Mouse (Mus musculus): ENCODE measurements around the gene Ccdc92.

Gene Ccdc92

GRCm38 (mm10) chr5:124862013-124862866, at the start of gene Ccdc92, which contains the start of gene Zfp664:
Ccdc92 (minus strand) TSS chr5:124862424.
Zfp664 (plus strand) TSS chr5:124862691.
- DNase-seq (ENCODE audit: low spot score): peak; percentile 99

- peak; percentile 69 for DNase-seq (ENCODE audit: low spot score)
Measured at GRCm38 (mm10) chr5:124908860-124909259, 46.6 kb upstream of the Ccdc92 start.

- no peak for DNase-seq (ENCODE audit: low spot score)
Measured at GRCm38 (mm10) chr5:124906890-124907289, 44.7 kb upstream of the Ccdc92 start.

- no peak for DNase-seq (ENCODE audit: low spot score)
Measured at GRCm38 (mm10) chr5:124903852-124904251, 41.6 kb upstream of the Ccdc92 start.

GRCm38 (mm10) chr5:124902195-124902594, 40.0 kb upstream of the Ccdc92 start:
- DNase-seq (ENCODE audit: low spot score): no peak

- no peak for DNase-seq (ENCODE audit: low spot score)
Measured at GRCm38 (mm10) chr5:124901675-124902074, 39.5 kb upstream of the Ccdc92 start.

GRCm38 (mm10) chr5:124900738-124901490, 38.7 kb upstream of the Ccdc92 start:
- no peak for DNase-seq (ENCODE audit: low spot score)

GRCm38 (mm10) chr5:124899945-124900631, 37.9 kb upstream of the Ccdc92 start:
- DNase-seq (ENCODE audit: low spot score): peak; percentile 77

- DNase-seq (ENCODE audit: low spot score): no peak
Measured at GRCm38 (mm10) chr5:124896135-124896534, 33.9 kb upstream of the Ccdc92 start.

GRCm38 (mm10) chr5:124891921-124892370, 29.7 kb upstream of the Ccdc92 start:
- no peak for DNase-seq (ENCODE audit: low spot score)

GRCm38 (mm10) chr5:124888661-124889060, 26.4 kb upstream of the Ccdc92 start:
- DNase-seq (ENCODE audit: low spot score): no peak

- DNase-seq (ENCODE audit: low spot score): no peak
Measured at GRCm38 (mm10) chr5:124883877-124884276, 21.7 kb upstream of the Ccdc92 start.

- no peak for DNase-seq (ENCODE audit: low spot score)
Measured at GRCm38 (mm10) chr5:124879801-124880200, 17.6 kb upstream of the Ccdc92 start.

GRCm38 (mm10) chr5:124879251-124879650, 17.0 kb upstream of the Ccdc92 start:
- no peak for DNase-seq (ENCODE audit: low spot score)

GRCm38 (mm10) chr5:124873890-124874601, 11.8 kb upstream of the Ccdc92 start:
- DNase-seq (ENCODE audit: low spot score): no peak

- no peak for DNase-seq (ENCODE audit: low spot score)
Measured at GRCm38 (mm10) chr5:124873096-124873495, 10.9 kb upstream of the Ccdc92 start.

GRCm38 (mm10) chr5:124872033-124872432, 9.8 kb upstream of the Ccdc92 start:
- DNase-seq (ENCODE audit: low spot score): no peak

GRCm38 (mm10) chr5:124868981-124869380, 6.8 kb upstream of the Ccdc92 start:
- no peak for DNase-seq (ENCODE audit: low spot score)

GRCm38 (mm10) chr5:124862871-124863741, 882 bp upstream of the Ccdc92 start:
- peak; percentile 62 for DNase-seq (ENCODE audit: low spot score)

- DNase-seq (ENCODE audit: low spot score): peak; percentile 69
Measured at GRCm38 (mm10) chr5:124861463-124861862, 761 bp downstream of the Ccdc92 start.

- DNase-seq (ENCODE audit: low spot score): no peak
Measured at GRCm38 (mm10) chr5:124860013-124860412, 2.2 kb downstream of the Ccdc92 start.
